Mouse (Mus musculus): ENCODE measurements at regions not wholly inside any gene's neighbourhood (a gene's known extent, or its start where the extent isn't known, plus 50 kb on each side); places are given as distances from the start of the nearest gene placed in this dataset.

DNA sequence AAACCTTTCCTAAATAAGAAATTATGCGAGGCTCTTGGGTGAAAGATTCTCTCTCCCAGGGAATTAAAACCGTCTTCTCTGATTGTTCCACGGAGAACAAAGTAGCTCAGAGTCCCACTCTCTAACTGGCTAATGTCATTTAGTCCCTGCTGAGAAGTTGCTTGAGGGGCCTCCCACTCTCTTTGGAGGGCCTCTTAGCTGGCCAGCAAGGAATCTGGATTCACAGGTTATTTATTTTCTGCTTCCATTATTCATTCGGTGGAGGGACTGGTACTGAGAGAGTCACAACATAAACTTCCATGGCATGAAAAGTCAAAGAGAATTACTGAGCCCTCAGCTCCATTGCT, 210.8 kb downstream of the Mex3b start:
- ATAC-seq (ENCODE audit: insufficient number of reproducible peaks, low FRiP score, low TSS enrichment, low read depth) = no peak
- H3K27ac ChIP-seq (replicated peaks) = no peak overlapping the region
- 19% methylated on average over 4 of the region's 4 CpGs for WGBS

DNA sequence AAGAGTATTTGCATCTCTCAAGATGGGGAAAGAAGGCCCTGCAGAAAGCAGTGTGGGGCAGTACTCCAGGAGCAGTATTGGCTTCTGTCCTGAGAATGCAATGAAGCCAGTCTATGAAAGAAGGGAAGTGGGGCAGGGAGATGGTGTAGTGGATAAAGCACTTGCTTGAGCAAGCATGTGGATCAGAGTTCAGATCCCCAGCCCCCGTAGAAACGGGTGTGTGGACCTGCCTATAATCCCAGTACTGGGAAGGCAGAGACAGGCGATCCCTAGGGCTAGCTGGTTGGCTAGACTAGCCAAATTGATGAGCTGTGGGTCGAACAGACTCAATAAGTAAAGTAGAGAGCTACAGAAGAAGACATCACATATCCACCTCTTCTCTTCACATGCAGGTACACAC, 211.6 kb downstream of the Mex3b start:
- no peaks in the 10 kb centered on the region for H3K36me3 ChIP-seq
- 77% methylated on average over 4 of the region's 4 CpGs for WGBS

More for the DNA sequence above, 210.8 kb downstream of the Mex3b start:
- Histone ChIP-seq H3K27me3 (no peaks in the 10 kb centered on the region), H3K4me2 (replicated peaks) (no peak overlapping the region), H3K9ac (no peak overlapping the region), H3K9me3 (replicated peaks) (no peaks in the 10 kb centered on the region), H3K4me1 (peaks cover 14% of the 10 kb centered on the region), H3K4me3 (replicated peaks) (no peak overlapping the region), H3K36me3 (no peaks in the 10 kb centered on the region)

GRCm38 (mm10) chr7:83079842-83080241, 212.7 kb downstream of the Mex3b start:
- WGBS = 76% methylated on average over 1 of the region's 1 CpGs
- peaks cover 14% of the 10 kb centered on the region for H3K4me1 ChIP-seq
- no peaks in the 10 kb centered on the region for H3K9me3 ChIP-seq (replicated peaks)
- H3K4me2 ChIP-seq (replicated peaks) = no peak overlapping the region
- H3K4me3 ChIP-seq (replicated peaks) = no peak overlapping the region
- no peaks in the 10 kb centered on the region for H3K36me3 ChIP-seq
- no peak overlapping the region for H3K27ac ChIP-seq (replicated peaks)
- ATAC-seq (ENCODE audit: insufficient number of reproducible peaks, low FRiP score, low TSS enrichment, low read depth) = no peak
- no peaks in the 10 kb centered on the region for H3K27me3 ChIP-seq
- no peak overlapping the region for H3K9ac ChIP-seq

More for the DNA sequence above, 211.6 kb downstream of the Mex3b start:
- Histone ChIP-seq H3K9me3 (replicated peaks) (no peaks in the 10 kb centered on the region), H3K27ac (replicated peaks) (no peak overlapping the region), H3K9ac (no peak overlapping the region), H3K4me1 (peaks cover 14% of the 10 kb centered on the region), H3K4me2 (replicated peaks) (no peak overlapping the region), H3K27me3 (no peaks in the 10 kb centered on the region), H3K4me3 (replicated peaks) (no peak overlapping the region)
- ATAC-seq (ENCODE audit: insufficient number of reproducible peaks, low FRiP score, low TSS enrichment, low read depth) = no peak

- no peaks in the 10 kb centered on the region for H3K27me3 ChIP-seq
- H3K9me3 ChIP-seq (replicated peaks) = no peaks in the 10 kb centered on the region
- WGBS = 70% methylated on average over 6 of the region's 6 CpGs
- no peak overlapping the region for H3K4me2 ChIP-seq (replicated peaks)
- peaks cover 6% of the 10 kb centered on the region for H3K4me1 ChIP-seq
- no peaks in the 10 kb centered on the region for H3K36me3 ChIP-seq
- H3K4me3 ChIP-seq (replicated peaks) = no peak overlapping the region
- H3K9ac ChIP-seq = no peak overlapping the region
- H3K27ac ChIP-seq (replicated peaks) = no peak overlapping the region
- no peak for ATAC-seq (ENCODE audit: insufficient number of reproducible peaks, low FRiP score, low TSS enrichment, low read depth)
Measured at GRCm38 (mm10) chr7:83084496-83085082, 217.5 kb downstream of the Mex3b start.

DNA sequence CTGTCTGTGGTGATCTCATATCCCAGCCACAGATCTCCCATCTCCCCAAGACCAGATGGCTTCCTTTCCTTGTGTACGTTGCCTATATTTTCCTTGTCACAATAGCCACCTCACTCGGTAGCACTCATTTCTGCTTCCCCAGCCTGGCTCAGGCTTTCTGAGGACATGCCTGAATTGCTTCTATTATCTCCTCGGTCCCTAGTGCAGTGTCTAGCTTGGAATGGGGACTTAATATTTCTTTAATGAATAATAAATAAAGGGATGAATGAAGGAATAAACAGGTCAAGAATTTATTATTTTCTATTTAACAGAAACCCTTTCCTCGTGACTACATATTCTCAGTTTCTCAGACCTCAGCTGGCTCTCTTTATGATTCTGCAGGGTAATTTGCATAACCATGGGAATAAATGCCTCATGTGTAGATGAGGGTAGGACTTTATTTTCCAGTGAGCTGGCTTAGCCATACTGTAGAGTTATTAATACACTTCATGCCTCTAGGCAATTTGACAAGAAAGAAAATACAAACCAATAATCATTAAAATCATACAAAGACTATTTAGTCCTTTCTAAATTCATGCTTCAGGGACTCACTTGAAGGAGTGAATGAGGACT, 218.5 kb downstream of the Mex3b start:
- Histone ChIP-seq H3K4me1 (peaks cover 8% of the 10 kb centered on the region), H3K4me3 (replicated peaks) (no peak overlapping the region), H3K27ac (replicated peaks) (no peak overlapping the region), H3K36me3 (no peaks in the 10 kb centered on the region), H3K9me3 (replicated peaks) (no peaks in the 10 kb centered on the region), H3K4me2 (replicated peaks) (no peak overlapping the region), H3K27me3 (no peaks in the 10 kb centered on the region), H3K9ac (no peak overlapping the region)
- no peak for ATAC-seq (ENCODE audit: insufficient number of reproducible peaks, low FRiP score, low TSS enrichment, low read depth)
- 62% methylated on average over 4 of the region's 4 CpGs for WGBS

- no peak overlapping the region for H3K27ac ChIP-seq (replicated peaks)
- WGBS = 51% methylated on average over 4 of the region's 4 CpGs
- ATAC-seq (ENCODE audit: insufficient number of reproducible peaks, low FRiP score, low TSS enrichment, low read depth) = no peak
- H3K4me3 ChIP-seq (replicated peaks) = no peak overlapping the region
- H3K27me3 ChIP-seq = no peaks in the 10 kb centered on the region
- H3K9me3 ChIP-seq (replicated peaks) = no peaks in the 10 kb centered on the region
- peaks cover 8% of the 10 kb centered on the region for H3K4me1 ChIP-seq
- H3K36me3 ChIP-seq = no peaks in the 10 kb centered on the region
- no peak overlapping the region for H3K4me2 ChIP-seq (replicated peaks)
- H3K9ac ChIP-seq = no peak overlapping the region
Measured at GRCm38 (mm10) chr7:83087408-83087807, 220.3 kb downstream of the Mex3b start.

DNA sequence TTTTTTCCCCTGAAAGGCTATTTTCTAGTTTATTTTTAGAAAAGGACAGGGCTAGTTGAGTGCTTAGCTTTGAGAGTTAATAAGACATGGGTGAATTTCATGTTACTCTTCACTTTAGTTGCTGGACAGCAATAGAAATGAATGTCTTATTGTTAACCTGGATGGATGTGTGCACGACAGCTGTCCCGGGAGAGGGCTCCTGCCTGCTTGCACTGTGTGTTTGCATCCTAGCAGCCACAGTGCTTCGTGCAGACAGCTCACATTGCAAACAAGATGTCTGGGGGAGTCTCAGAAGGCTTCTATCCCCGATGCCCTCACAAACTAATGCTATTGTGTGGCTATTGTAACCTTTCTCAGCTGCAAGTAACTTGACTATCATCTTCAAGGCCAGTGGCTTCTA, 221.0 kb downstream of the Mex3b start:
- no peak overlapping the region for H3K9ac ChIP-seq

GRCm38 (mm10) chr7:83089330-83089982, 222.3 kb downstream of the Mex3b start:
- H3K9me3 ChIP-seq (replicated peaks) = no peaks in the 10 kb centered on the region
- no peak overlapping the region for H3K4me3 ChIP-seq (replicated peaks)
- no peaks in the 10 kb centered on the region for H3K27me3 ChIP-seq
- H3K27ac ChIP-seq (replicated peaks) = 0 out of 2 replicates have a peak overlapping the region, but pooled peaks have one; percentile 28
- WGBS = 13% methylated on average over 8 of the region's 8 CpGs
- no peak overlapping the region for H3K9ac ChIP-seq
- H3K4me1 ChIP-seq = peaks cover 10% of the 10 kb centered on the region
- no peaks in the 10 kb centered on the region for H3K36me3 ChIP-seq
- ATAC-seq (ENCODE audit: insufficient number of reproducible peaks, low FRiP score, low TSS enrichment, low read depth) = 0 out of 2 replicates have a peak, but pooled peaks have one; percentile 31
- H3K4me2 ChIP-seq (replicated peaks) = 0 out of 2 replicates have a peak overlapping the region, but pooled peaks have one; percentile 8

More for the DNA sequence above, 221.0 kb downstream of the Mex3b start:
- ATAC-seq (ENCODE audit: insufficient number of reproducible peaks, low FRiP score, low TSS enrichment, low read depth) = no peak
- H3K4me2 ChIP-seq (replicated peaks) = no peak overlapping the region
- peaks cover 8% of the 10 kb centered on the region for H3K4me1 ChIP-seq
- H3K36me3 ChIP-seq = no peaks in the 10 kb centered on the region
- 41% methylated on average over 4 of the region's 4 CpGs for WGBS
- no peak overlapping the region for H3K4me3 ChIP-seq (replicated peaks)
- no peaks in the 10 kb centered on the region for H3K27me3 ChIP-seq
- no peaks in the 10 kb centered on the region for H3K9me3 ChIP-seq (replicated peaks)
- no peak overlapping the region for H3K27ac ChIP-seq (replicated peaks)

- Histone ChIP-seq H3K27me3 (no peaks in the 10 kb centered on the region), H3K36me3 (no peaks in the 10 kb centered on the region), H3K4me3 (replicated peaks) (no peak overlapping the region), H3K9ac (no peak overlapping the region), H3K4me2 (replicated peaks) (no peak overlapping the region), H3K27ac (replicated peaks) (no peak overlapping the region), H3K4me1 (peaks cover 10% of the 10 kb centered on the region), H3K9me3 (replicated peaks) (no peaks in the 10 kb centered on the region)
- 56% methylated on average over 8 of the region's 8 CpGs for WGBS
- peak; percentile 54; the same call in 1 of the 2 replicates for ATAC-seq (ENCODE audit: insufficient number of reproducible peaks, low FRiP score, low TSS enrichment, low read depth)
Measured at GRCm38 (mm10) chr7:83093923-83094355, 226.8 kb downstream of the Mex3b start.

DNA sequence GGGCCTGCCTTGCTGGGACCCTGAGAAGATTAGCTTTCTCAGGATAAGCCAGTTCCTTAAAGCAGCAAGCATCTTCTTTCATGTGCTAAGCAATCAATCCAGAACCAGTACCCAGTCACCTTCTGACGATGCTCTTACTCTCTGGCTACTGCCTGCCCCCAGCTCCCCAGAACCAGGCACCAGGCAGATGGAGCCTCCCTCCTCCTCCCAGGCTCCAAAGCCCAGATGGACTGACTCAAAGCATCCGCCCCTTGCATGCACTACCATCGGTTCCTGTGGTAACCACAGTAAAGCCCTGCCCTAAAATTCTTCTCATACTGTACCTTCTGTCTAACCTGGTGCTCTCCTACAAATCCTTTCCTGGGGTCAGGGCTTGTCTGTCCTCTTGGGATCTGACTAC, 227.8 kb downstream of the Mex3b start:
- Histone ChIP-seq H3K9me3 (replicated peaks) (no peaks in the 10 kb centered on the region), H3K9ac (no peak overlapping the region), H3K4me1 (peaks cover 3% of the 10 kb centered on the region; the same call in 1 of the 2 replicates), H3K27me3 (no peaks in the 10 kb centered on the region), H3K4me3 (replicated peaks) (no peak overlapping the region), H3K27ac (replicated peaks) (no peak overlapping the region), H3K4me2 (replicated peaks) (no peak overlapping the region), H3K36me3 (no peaks in the 10 kb centered on the region)
- WGBS = 49% methylated on average over 3 of the region's 3 CpGs
- no peak for ATAC-seq (ENCODE audit: insufficient number of reproducible peaks, low FRiP score, low TSS enrichment, low read depth)

GRCm38 (mm10) chr7:83095593-83095992, 228.5 kb downstream of the Mex3b start:
- Histone ChIP-seq H3K4me1 (0 out of 2 replicates have a peak, but pooled peaks cover 3% of the 10 kb centered on the region), H3K9ac (no peak overlapping the region), H3K36me3 (no peaks in the 10 kb centered on the region), H3K9me3 (replicated peaks) (no peaks in the 10 kb centered on the region), H3K4me2 (replicated peaks) (no peak overlapping the region), H3K27me3 (no peaks in the 10 kb centered on the region), H3K4me3 (replicated peaks) (no peak overlapping the region), H3K27ac (replicated peaks) (no peak overlapping the region)
- WGBS = 80% methylated on average over 3 of the region's 3 CpGs
- ATAC-seq (ENCODE audit: insufficient number of reproducible peaks, low FRiP score, low TSS enrichment, low read depth) = no peak

Measured in embryonic facial prominence, embryonic 15.5 days (tissue).